13 mouse cellular contexts compared by ENCODE assay signal in the genomic region with DNA sequence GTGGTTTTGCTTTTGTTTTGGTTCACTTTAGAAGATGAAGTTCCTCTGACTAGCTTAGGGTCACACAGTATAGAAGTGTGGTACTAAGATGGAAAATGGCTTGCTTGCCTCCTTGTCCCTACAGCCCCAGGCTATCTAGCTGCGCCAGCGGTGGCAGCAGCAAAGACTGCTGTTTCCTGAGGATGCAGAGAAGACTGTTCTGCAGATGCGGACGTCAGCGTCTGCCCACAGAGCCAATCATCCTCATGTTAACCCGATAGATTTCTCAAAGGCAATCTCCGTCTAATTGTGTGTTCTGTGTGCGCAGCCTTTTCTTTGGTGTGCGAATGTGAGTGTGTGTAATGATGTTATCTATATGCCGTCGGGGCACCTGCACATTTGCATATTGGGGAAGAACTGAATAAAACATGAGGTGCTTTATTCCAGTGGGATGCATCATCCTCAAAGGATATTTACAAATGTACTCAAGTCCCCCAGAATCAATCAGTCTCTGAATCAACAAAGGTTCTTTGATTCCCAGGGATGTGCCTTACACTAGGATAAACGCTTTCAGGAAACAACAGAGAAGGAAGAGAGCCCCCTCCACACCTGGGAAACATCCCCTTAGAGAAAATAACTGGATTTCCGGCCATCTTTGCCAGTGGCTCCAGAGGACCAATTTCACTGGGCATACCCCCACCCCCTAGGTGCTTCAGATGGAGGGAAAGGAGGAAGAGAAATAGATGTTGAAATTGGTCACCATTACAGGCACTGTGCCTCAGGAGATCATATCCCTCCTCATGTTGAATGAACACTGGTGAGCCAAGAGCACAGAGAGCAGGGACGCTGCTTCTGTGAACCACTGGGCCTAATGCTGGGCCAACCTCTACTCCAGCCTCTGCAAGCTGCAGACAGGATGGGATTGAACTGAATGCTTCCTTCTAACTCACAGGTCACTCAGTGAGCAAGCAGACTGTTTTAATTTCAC.
DNase-seq lines count a peak whose midpoint lies in the region; ATAC-seq and TF ChIP-seq lines count a peak whose summit lies in the region.
"Had no signal": no experiment of that assay in that cellular context is flagged by ENCODE, and none has a peak within 500 bp of the region (broad histone marks: within the 10 kb centered on the region; RNA-seq: fewer than 3 reads in every experiment).

No protein-coding gene starts in this region.

- H3K4me2 ChIP-seq in forebrain, embryonic 16.5 days (ENCODE audit: low read length), result no peak overlapping the region
- H3K4me2 ChIP-seq in hindbrain, postnatal 0 days (ENCODE audit: low read depth, low read length), result no peak overlapping the region
- peak overlapping the region; percentile 36 for H3K4me2 ChIP-seq in neural tube, embryonic 13.5 days
- H3K4me2 ChIP-seq: liver, embryonic 11.5 days; lung, embryonic 15.5 days had no signal

- H3K27me3 ChIP-seq in forebrain, embryonic 10.5 days (ENCODE audit: poor library complexity, severe bottlenecking), result no peaks in the 10 kb centered on the region
- no peaks in the 10 kb centered on the region for H3K27me3 ChIP-seq in forebrain, embryonic 16.5 days (replicated peaks; ENCODE audit: control insufficient read depth, insufficient read depth, low read length)
- no peaks in the 10 kb centered on the region for H3K27me3 ChIP-seq in hindbrain, postnatal 0 days (ENCODE audit: insufficient read depth, low read length)
- H3K27me3 ChIP-seq in neural tube, embryonic 13.5 days, result no peaks in the 10 kb centered on the region
- H3K27me3 ChIP-seq: lung, embryonic 15.5 days had no signal

- H3K4me3 ChIP-seq in forebrain, embryonic 10.5 days, result no peak overlapping the region
- no peak overlapping the region for H3K4me3 ChIP-seq in forebrain, embryonic 16.5 days (replicated peaks; ENCODE audit: low read length)
- no peak overlapping the region for H3K4me3 ChIP-seq in hindbrain, postnatal 0 days (ENCODE audit: low read length)
- no peak overlapping the region for H3K4me3 ChIP-seq in neural tube, embryonic 13.5 days
- H3K4me3 ChIP-seq: lung, embryonic 15.5 days had no signal

- no peaks in the 10 kb centered on the region for H3K9me3 ChIP-seq in forebrain, embryonic 10.5 days
- no peaks in the 10 kb centered on the region for H3K9me3 ChIP-seq in forebrain, embryonic 16.5 days (ENCODE audit: control insufficient read depth, low read length)
- no peaks in the 10 kb centered on the region for H3K9me3 ChIP-seq in hindbrain, postnatal 0 days (ENCODE audit: low read length)
- no peaks in the 10 kb centered on the region for H3K9me3 ChIP-seq in neural tube, embryonic 13.5 days
- H3K9me3 ChIP-seq: lung, embryonic 15.5 days had no signal

- H3K36me3 ChIP-seq in forebrain, embryonic 10.5 days (replicated peaks), result no peaks in the 10 kb centered on the region
- no peaks in the 10 kb centered on the region for H3K36me3 ChIP-seq in forebrain, embryonic 16.5 days (ENCODE audit: control insufficient read depth, insufficient read depth)
- no peaks in the 10 kb centered on the region for H3K36me3 ChIP-seq in hindbrain, postnatal 0 days (ENCODE audit: insufficient read depth, low read length)
- H3K36me3 ChIP-seq in neural tube, embryonic 13.5 days, result no peaks in the 10 kb centered on the region
- H3K36me3 ChIP-seq: lung, embryonic 15.5 days had no signal

- DNase-seq in forebrain, embryonic 10.5 days (ENCODE audit: extremely low spot score, low spot score), result no peak
- DNase-seq in hindbrain, postnatal 0 days (ENCODE audit: low spot score), result peak; percentile 43
- DNase-seq in urinary bladder, adult 18-20 months (ENCODE audit: low spot score in 2 of 2), result no peak
- no peak for DNase-seq in left cerebral cortex, adult 18-20 months (ENCODE audit: low spot score in 2 of 2)
- no peak for DNase-seq in kidney, adult 18-20 months
- DNase-seq: cerebellum, postnatal 14 days; kidney, postnatal 25 days had no signal

- 55% methylated on average over 14 of the region's 14 CpGs for WGBS in forebrain, embryonic 10.5 days
- 25% methylated on average over 14 of the region's 14 CpGs for WGBS in forebrain, embryonic 16.5 days
- WGBS in hindbrain, postnatal 0 days, result 36% methylated on average over 14 of the region's 14 CpGs
- 22% methylated on average over 14 of the region's 14 CpGs for WGBS in neural tube, embryonic 13.5 days

- H3K9ac ChIP-seq in forebrain, embryonic 16.5 days (replicated peaks; ENCODE audit: low read depth, low read length), result no peak overlapping the region
- H3K9ac ChIP-seq in hindbrain, postnatal 0 days (replicated peaks; ENCODE audit: low read length), result no peak overlapping the region
- peak overlapping the region; percentile 31; the same call in 1 of the 2 replicates for H3K9ac ChIP-seq in neural tube, embryonic 13.5 days
- H3K9ac ChIP-seq: lung, embryonic 15.5 days had no signal

- H3K4me1 ChIP-seq in forebrain, embryonic 10.5 days, result peaks cover 11% of the 10 kb centered on the region
- 0 out of 2 replicates have a peak, but pooled peaks cover 4% of the 10 kb centered on the region for H3K4me1 ChIP-seq in forebrain, embryonic 16.5 days (replicated peaks; ENCODE audit: control insufficient read depth, insufficient read depth, low read length)
- H3K4me1 ChIP-seq in hindbrain, postnatal 0 days (ENCODE audit: insufficient read depth, low read length), result no peaks in the 10 kb centered on the region
- H3K4me1 ChIP-seq in neural tube, embryonic 13.5 days (replicated peaks), result peaks cover 18% of the 10 kb centered on the region
- H3K4me1 ChIP-seq: lung, embryonic 15.5 days had no signal

- TF ChIP-seq CTCF in hindbrain, postnatal 0 days (IDR thresholded peaks at IDR 0.05; ENCODE audit: low read depth), result no peak

- H3K27ac ChIP-seq in forebrain, embryonic 10.5 days, result 0 out of 2 replicates have a peak overlapping the region, but pooled peaks have one; percentile 15
- peak overlapping the region; percentile 73 for H3K27ac ChIP-seq in forebrain, embryonic 16.5 days (ENCODE audit: low read length)
- no peak overlapping the region for H3K27ac ChIP-seq in hindbrain, postnatal 0 days
- H3K27ac ChIP-seq in neural tube, embryonic 13.5 days (replicated peaks), result peak overlapping the region; percentile 82
- H3K27ac ChIP-seq: lung, embryonic 15.5 days had no signal

- peak; percentile 87 for ATAC-seq in forebrain, embryonic 16.5 days
- 0 out of 2 replicates have a peak, but pooled peaks have one; percentile 24 for ATAC-seq in hindbrain, postnatal 0 days
- ATAC-seq in neural tube, embryonic 13.5 days (ENCODE audit: low read depth), result peak; percentile 89
- ATAC-seq: CD4-positive, CD25-positive, alpha-beta regulatory T cell, adult 4 months; intestine, postnatal 0 days had no signal

Comparison
In these comparisons a context has a peak if more than half of its experiments do, and no peak if none do; other contexts are left out.
1. ATAC-seq: peak in every context shown above with its lines; median percentile 89 in neural tube, embryonic 13.5 days; 87 in forebrain, embryonic 16.5 days; 24 in hindbrain, postnatal 0 days.